Mouse (Mus musculus): ENCODE measurements at regions not wholly inside any gene's neighbourhood (a gene's known extent, or its start where the extent isn't known, plus 50 kb on each side); places are given as distances from the start of the nearest gene placed in this dataset.

DNA sequence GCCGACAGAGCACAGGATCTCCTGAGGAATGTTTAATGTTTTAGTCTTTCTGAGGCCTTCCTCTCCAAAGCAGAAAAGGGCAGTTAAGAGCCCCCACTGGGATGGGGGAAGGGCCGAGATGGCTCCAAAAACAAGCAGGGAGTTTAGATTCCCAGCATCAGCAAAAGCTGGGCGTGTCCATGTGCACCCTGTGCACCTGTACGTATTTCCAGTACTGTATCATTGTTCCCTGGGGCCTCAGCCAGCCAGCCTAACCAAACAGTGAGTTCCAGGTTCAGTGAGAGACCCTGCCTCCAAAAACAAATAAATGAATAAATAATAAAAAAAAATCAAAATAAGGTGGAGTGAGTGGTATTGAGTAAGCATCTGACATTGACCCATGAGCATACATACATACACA, 50.8 kb upstream of the Olfm1 start:
- ATAC-seq: peak; percentile 50
- H3K4me1 ChIP-seq (replicated peaks): peaks cover 18% of the 10 kb centered on the region
- H3K9ac ChIP-seq (replicated peaks): no peak overlapping the region
- H3K27me3 ChIP-seq: 0 out of 2 replicates have a peak, but pooled peaks cover 3% of the 10 kb centered on the region
- no peaks in the 10 kb centered on the region for H3K9me3 ChIP-seq
- H3K4me3 ChIP-seq (replicated peaks): no peak overlapping the region
- H3K4me2 ChIP-seq (replicated peaks): no peak overlapping the region
- no peaks in the 10 kb centered on the region for H3K36me3 ChIP-seq
- peak overlapping the region; percentile 42 for H3K27ac ChIP-seq
- 29% methylated on average over 4 of the region's 4 CpGs for WGBS

DNA sequence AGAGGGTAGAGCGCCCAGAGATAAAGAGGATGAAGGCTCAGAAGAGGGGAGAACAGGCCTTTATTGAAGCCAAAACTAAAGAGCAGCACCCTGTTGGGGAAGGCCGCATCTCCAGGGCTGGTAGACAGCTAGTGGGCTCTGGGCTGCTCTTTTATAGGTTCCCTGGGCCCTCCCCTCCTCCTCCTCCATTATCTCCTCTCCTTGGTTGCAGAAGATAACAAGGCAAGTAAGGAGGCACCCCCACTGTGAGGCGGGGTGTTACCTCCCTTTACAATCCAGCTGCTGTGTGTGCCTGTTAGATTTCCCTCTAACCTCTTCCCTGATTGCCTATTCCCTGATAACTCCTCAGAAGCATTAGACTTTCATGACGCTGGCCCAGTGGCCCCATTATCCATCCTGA, 51.2 kb upstream of the Olfm1 start:
- WGBS: 26% methylated on average over 4 of the region's 4 CpGs
- H3K4me1 ChIP-seq (replicated peaks): peaks cover 18% of the 10 kb centered on the region
- peak; percentile 75 for ATAC-seq
- 0 out of 2 replicates have a peak, but pooled peaks cover 3% of the 10 kb centered on the region for H3K27me3 ChIP-seq
- H3K4me2 ChIP-seq (replicated peaks): no peak overlapping the region
- no peaks in the 10 kb centered on the region for H3K9me3 ChIP-seq
- peak overlapping the region; percentile 42 for H3K27ac ChIP-seq
- H3K9ac ChIP-seq (replicated peaks): no peak overlapping the region
- no peaks in the 10 kb centered on the region for H3K36me3 ChIP-seq
- H3K4me3 ChIP-seq (replicated peaks): no peak overlapping the region

GRCm38 (mm10) chr2:28138583-28138982, 53.9 kb upstream of the Fcnb start:
- Histone ChIP-seq H3K4me1 (replicated peaks) (peaks cover 14% of the 10 kb centered on the region), H3K4me3 (replicated peaks) (no peak overlapping the region), H3K9ac (replicated peaks) (no peak overlapping the region), H3K27ac (no peak overlapping the region), H3K27me3 (0 out of 2 replicates have a peak, but pooled peaks cover 3% of the 10 kb centered on the region), H3K4me2 (replicated peaks) (no peak overlapping the region), H3K9me3 (no peaks in the 10 kb centered on the region), H3K36me3 (no peaks in the 10 kb centered on the region)
- WGBS: 64% methylated on average over 6 of the region's 6 CpGs
- ATAC-seq: no peak

DNA sequence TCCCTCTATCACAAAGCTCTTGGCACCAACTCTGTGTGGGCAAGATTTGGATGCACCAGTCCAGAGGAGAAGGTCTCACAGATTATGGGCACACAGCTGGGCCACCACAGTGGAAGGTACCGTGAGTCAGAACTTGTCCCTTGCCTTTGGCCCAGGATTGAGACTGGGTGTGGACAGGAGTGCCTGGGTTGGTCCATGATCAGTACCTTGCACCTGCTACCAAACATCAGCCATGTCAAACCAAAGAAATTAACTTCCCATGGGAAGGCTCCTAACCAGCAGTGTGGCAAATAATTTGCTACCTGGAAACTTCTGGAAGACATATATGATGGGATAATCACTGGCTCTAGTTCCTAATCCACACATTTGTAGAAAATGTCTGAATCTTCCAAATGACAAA, 49.9 kb upstream of the Fcnb start:
- H3K36me3 ChIP-seq: no peaks in the 10 kb centered on the region
- no peak overlapping the region for H3K4me2 ChIP-seq (replicated peaks)
- no peak overlapping the region for H3K27ac ChIP-seq
- ATAC-seq: no peak
- no peak overlapping the region for H3K9ac ChIP-seq (replicated peaks)
- H3K4me1 ChIP-seq (replicated peaks): no peaks in the 10 kb centered on the region
- H3K27me3 ChIP-seq: 0 out of 2 replicates have a peak, but pooled peaks cover 3% of the 10 kb centered on the region
- WGBS: 96% methylated on average over 1 of the region's 1 CpGs
- no peaks in the 10 kb centered on the region for H3K9me3 ChIP-seq
- no peak overlapping the region for H3K4me3 ChIP-seq (replicated peaks)

Data from midbrain, embryonic 13.5 days (tissue).